16 mouse cellular contexts compared by ENCODE assay signal in genomic region chr8:107158890-107159289, GRCm38 (mm10).
"Had no signal": no experiment of that assay in that cellular context is flagged by ENCODE, and none has a peak within 500 bp of the region (broad histone marks: within the 10 kb centered on the region; RNA-seq: fewer than 3 reads in every experiment).

No protein-coding gene starts in this region.

- H3K9ac ChIP-seq: kidney, embryonic 15.5 days; limb, embryonic 12.5 days; liver, embryonic 13.5 days; liver, postnatal 0 days; neural tube, embryonic 13.5 days had no signal

- DNase-seq: kidney, adult 2 months; kidney, postnatal 25 days; layer of hippocampus, adult 9-11 months; liver; liver, embryonic 13.5 days; liver, postnatal 0 days; right cerebral cortex, postnatal 4 days; spleen, adult 18-20 months; thymus, adult 2 months; thymus, postnatal 25 days had no signal

- H3K27me3 ChIP-seq: kidney, embryonic 15.5 days; limb, embryonic 12.5 days; liver, embryonic 13.5 days; neural tube, embryonic 13.5 days had no signal

- H3K4me1 ChIP-seq: limb, embryonic 12.5 days; midbrain, embryonic 10.5 days had no signal

- H3K27ac ChIP-seq: kidney, embryonic 15.5 days; limb, embryonic 12.5 days; liver, embryonic 13.5 days; midbrain, embryonic 10.5 days; neural tube, embryonic 13.5 days had no signal

- H3K9me3 ChIP-seq: kidney, embryonic 15.5 days; limb, embryonic 12.5 days; liver, embryonic 13.5 days; neural tube, embryonic 13.5 days had no signal

- H3K4me3 ChIP-seq: kidney, embryonic 15.5 days; limb, embryonic 12.5 days; liver, embryonic 13.5 days; midbrain, embryonic 10.5 days; neural tube, embryonic 13.5 days had no signal

- H3K4me2 ChIP-seq: kidney, embryonic 15.5 days; limb, embryonic 12.5 days; liver, embryonic 13.5 days; neural tube, embryonic 13.5 days had no signal

- ATAC-seq: intestine, embryonic 16.5 days; liver, postnatal 0 days; midbrain, embryonic 16.5 days had no signal
